Mouse (Mus musculus): Measurements from ENCODE around the gene Polm. TPM values are rescaled to one million over a fixed set of nuclear protein-coding genes. Genes with fewer than 3 reads are reported as not detected.

The Polm gene
- total RNA-seq, 2 experiments from 2014 or later = 4.2 to 5.0 TPM

DNA sequence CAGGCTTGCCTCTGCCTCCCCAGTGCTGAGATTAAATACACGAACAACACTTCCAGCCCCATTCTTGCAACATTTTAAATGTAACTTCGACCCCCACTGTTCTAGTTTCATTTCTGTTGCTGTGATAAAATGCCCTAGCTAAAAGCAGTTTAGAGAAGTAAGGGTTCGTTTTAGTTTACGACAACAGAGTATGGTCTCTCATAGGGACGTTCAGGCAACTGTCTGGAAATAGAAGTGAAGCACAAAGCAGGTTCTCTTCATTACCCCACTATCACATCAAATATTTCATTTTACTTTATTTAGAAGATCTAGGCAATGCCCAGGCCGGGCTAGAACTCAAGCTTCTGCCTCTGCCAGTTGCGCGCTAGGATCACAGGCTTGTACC, 50.2 kb downstream of the Polm start:
- intact Hi-C loops (cut with DNase I) = loop anchor here (5.0 kb wide), 2 partner anchors 50 to 90 kb away; partner anchors contain the start of genes Pold2 and Polm
- no peak for DNase-seq

DNA sequence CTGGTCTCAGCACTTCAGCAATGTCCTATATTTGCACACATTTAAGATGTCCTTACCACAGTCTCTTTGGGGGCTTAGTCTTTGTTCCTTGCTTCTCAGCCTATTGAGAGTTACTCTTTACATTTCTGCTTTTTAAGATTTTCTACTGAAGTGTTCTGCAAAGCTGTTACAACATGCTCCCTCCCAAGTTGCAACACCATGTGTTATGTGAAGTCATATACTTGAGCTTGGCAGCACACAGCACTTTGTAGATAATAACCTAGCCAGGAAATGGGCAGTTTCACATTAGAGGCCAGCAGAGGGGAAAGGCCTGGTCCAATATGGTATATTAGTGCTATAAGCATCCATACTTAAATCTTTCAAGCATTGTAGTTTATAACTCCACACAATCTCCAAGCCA, 52.1 kb downstream of the Polm start:
- intact Hi-C loops (cut with DNase I) = loop anchor here (5.0 kb wide), 2 partner anchors 52 to 92 kb away; partner anchors contain the start of genes Pold2 and Polm
- DNase-seq = no peak

DNA sequence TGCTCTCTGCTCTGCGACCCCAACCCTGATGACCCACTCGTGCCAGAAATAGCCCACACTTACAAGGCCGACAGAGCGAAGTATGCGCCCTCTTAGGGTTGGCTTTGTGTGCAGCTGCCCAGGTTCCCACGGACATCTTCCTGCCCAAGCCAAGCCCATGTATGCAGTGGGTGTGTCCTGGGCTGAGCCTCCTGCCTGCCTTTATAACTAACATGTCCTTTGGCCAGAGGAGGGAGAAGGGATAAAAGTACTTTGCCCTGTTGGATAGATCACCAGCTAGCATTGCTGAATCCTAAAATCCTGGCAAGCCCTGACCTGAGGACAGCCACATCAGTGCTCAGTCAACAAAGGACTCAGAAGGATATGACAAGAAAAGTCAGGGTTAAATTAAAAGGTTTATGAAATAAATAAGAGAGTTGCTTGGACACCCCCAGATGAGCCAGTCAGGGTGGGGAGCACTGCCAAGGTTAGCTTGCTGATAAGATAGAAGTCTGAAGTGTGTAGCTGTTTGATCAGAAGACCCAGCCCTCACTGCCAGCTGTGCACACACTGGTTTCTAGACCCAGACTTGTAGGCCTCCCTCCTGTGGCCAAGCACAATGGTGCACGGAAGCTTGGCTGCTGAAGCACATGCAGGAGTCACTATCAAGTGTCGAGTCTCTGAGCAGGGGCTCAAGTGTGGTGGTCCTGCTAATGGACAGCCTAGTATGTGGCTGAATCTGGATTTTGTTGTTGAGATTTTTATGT, 55.4 kb downstream of the Polm start:
- DNase-seq = no peak
- intact Hi-C loops (cut with DNase I) = no loop called here

DNA sequence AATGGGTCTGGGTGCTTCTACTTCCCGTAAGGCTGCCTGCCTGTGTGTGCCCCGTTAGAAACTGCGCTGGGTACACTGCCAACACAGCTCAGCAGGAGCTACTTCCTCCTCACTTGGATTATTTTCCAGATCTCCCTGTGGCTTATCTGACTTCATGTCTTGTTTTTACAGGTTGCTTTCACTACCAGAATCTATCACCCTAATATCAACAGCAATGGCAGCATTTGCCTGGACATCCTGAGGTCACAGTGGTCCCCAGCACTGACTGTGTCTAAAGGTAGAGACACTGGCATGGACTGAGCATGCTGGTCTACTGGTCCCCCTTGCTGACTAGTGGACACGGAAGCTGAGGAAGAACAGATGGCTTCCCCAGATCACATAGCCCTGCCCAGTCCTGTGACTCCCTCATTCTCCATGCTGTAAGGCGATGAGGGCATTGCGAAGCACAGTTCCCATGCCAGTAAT, 57.7 kb downstream of the Polm start:
- intact Hi-C loops (cut with DNase I) = no loop called here
- no peak for DNase-seq

DNA sequence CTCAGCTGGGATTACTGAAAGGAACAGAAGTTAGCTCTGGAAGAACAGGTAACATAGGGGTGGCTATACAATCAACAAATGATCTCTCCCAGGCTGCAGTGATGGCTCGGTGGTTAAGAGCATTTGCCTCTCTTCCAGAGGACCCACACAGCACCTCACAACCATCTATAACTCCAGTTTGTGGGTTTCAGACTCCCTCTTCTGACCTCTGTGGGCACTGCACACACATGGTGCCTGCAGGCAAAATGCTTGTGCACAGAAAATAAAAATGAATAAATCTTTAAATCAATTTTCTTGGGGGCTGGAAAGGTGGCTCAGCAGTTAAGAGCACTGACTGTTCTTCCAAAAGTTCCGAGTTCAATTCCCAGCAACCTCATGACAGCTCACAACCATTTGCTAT, 59.3 kb downstream of the Polm start:
- intact Hi-C loops (cut with DNase I) = no loop called here
- no peak for DNase-seq

Other genes with a start within 250 kb of the Polm start
- 100 to 1,000 TPM; 129 to 130 TPM for gene Mrps24, start 122.3 kb downstream of the Polm start, total RNA-seq (2021)
- 10 to 100 TPM; 55.6 to 66.5 TPM for gene Urgcp, start 75.6 kb downstream of the Polm start, total RNA-seq (2021)
- gene Dbnl, start 49.5 kb downstream of the Polm start, total RNA-seq (2021) = 10 to 100 TPM; 27.3 to 30.5 TPM
- gene Pgam2, start 34.3 kb downstream of the Polm start, total RNA-seq (2021) = 100 to 1,000 TPM; 796 to 815 TPM
- gene Aebp1, start 23.9 kb upstream of the Polm start, total RNA-seq (2021) = 10 to 100 TPM; 27.1 to 32.5 TPM
- gene Pold2, start 40.3 kb upstream of the Polm start, total RNA-seq (2021) = 10 to 100 TPM; 31.0 to 33.0 TPM
- gene Myl7, start 60.8 kb upstream of the Polm start, total RNA-seq (2021) = 100 to 1,000 TPM; 304 to 849 TPM
- gene Gck, start 112.1 kb upstream of the Polm start, total RNA-seq (2021) = 1 to 10 TPM; 4.6 to 6.6 TPM
- 10 to 100 TPM; 72.2 to 75.4 TPM for gene Ykt6, start 117.7 kb upstream of the Polm start, total RNA-seq (2021)
- 1 to 10 TPM; 8.6 TPM for gene Camk2b, start 228.3 kb upstream of the Polm start, total RNA-seq (2021)